Mouse (Mus musculus): ENCODE measurements around the gene Tmem151a. TPM values are rescaled to one million over a fixed set of nuclear protein-coding genes. Genes with fewer than 3 reads are reported as not detected.
A peak's percentile ranks its signal among the peaks of the same experiment; 100 is the strongest.

The Tmem151a gene
- polyA plus RNA-seq, 1 experiment from 2014 or later: 7.9 TPM

DNA sequence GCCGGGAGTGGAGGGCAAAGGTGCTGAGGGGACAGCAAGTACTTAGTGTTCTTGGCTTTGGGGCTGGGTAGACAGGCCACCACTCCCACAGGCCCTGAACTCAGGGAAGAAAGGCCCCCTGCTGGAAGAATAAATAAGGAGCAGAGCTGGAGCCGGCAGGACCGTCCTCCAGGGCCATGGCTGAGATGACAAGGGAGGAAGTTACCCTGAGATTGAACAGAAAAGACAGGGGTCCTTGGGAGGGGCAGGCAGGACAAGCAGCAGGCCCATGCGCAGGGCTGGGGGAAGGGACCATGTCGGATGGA lies 22.9 kb upstream of the Tmem151a start:
- Histone ChIP-seq H3K27ac (replicated peaks) (no peak overlapping the region), H3K9ac (replicated peaks) (no peak overlapping the region), H3K9me3 (no peaks in the 10 kb centered on the region), H3K4me2 (replicated peaks) (no peak overlapping the region), H3K4me3 (no peak overlapping the region), H3K36me3 (peaks cover 64% of the 10 kb centered on the region), H3K27me3 (no peaks in the 10 kb centered on the region), H3K4me1 (peaks cover 16% of the 10 kb centered on the region)
- ATAC-seq (replicated peaks): no peak
- 33% methylated on average over 5 of the region's 5 CpGs for WGBS

DNA sequence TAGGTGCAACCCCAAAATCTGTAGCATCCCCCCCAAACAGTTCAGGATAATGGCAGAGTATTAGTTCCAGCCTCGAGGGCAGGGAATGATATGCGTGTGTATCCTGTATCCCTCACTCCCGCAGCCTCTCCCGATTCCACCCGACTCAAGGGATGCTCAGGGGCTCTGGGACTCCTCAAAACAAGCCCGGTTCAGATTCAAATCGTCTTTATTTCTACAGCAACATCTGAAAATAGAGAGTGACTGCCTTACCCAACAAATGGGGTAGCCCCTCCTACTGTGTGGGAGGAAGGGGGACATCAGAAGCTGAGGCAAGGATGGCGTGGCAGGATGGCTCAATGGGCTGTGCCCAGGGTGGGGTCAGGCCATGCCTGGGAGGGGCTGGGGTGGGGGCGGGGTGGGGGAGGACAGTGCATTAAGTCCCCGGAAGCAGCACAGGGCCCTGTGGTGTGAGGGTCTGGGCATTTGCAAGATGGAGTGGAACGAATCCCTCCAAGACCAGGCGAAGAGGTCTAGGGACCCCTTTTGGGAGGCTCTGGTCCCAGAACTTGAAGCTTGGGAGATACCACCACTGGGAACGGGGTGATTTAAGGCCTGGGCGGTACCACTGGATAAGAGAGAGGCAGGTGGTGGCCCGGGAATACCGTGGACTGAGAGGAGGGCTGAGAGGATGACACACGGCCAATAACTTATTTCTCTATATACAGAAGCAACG lies 22.4 kb upstream of the Tmem151a start:
- Histone ChIP-seq H3K4me3 (no peak overlapping the region), H3K4me2 (replicated peaks) (no peak overlapping the region), H3K36me3 (peaks cover 67% of the 10 kb centered on the region), H3K27me3 (no peaks in the 10 kb centered on the region), H3K9ac (replicated peaks) (no peak overlapping the region), H3K9me3 (no peaks in the 10 kb centered on the region), H3K27ac (replicated peaks) (no peak overlapping the region), H3K4me1 (peaks cover 16% of the 10 kb centered on the region)
- no peak for ATAC-seq (replicated peaks)
- 80% methylated on average over 18 of the region's 18 CpGs for WGBS

DNA sequence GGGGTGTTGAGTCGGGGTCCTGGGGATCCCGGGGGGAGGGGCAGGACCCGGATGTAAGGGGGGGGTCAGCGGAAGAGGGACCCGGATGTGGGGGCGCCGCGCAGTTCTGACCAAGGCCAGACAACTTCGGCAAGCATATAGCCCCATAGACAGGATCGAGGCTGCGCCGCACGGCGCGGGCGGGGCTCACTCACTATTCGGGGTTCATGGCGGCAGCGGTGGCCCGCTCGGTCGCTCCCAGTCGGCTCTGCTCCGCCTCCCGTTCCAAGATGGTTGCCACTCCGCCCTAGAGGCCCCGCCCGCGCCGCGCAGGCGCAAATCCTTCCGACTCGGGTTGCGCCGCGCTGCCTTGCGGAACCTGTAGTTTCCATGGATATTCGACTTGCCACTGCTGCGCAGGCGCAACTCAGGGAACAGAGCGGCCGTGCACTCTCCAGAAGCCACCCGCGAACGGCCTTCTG lies 21.4 kb upstream of the Tmem151a start, which contains the start of gene Rab1b:
Rab1b (minus strand) TSS at position 342 of the 461 bp plus-strand sequence.
- Histone ChIP-seq H3K27ac (replicated peaks) (peak within 1 kb of the TSS; percentile 94), H3K36me3 (peaks cover 67% of the 10 kb centered on the region), H3K4me3 (peak within 1 kb of the TSS; percentile 62), H3K4me2 (replicated peaks) (peak within 1 kb of the TSS; percentile 78), H3K4me1 (peaks cover 16% of the 10 kb centered on the region), H3K9me3 (no peaks in the 10 kb centered on the region), H3K9ac (replicated peaks) (peak within 1 kb of the TSS; percentile 83), H3K27me3 (no peaks in the 10 kb centered on the region)
- ATAC-seq (replicated peaks): peak; percentile 97
- WGBS: under 1% methylated on average over 45 of the region's 46 CpGs

DNA sequence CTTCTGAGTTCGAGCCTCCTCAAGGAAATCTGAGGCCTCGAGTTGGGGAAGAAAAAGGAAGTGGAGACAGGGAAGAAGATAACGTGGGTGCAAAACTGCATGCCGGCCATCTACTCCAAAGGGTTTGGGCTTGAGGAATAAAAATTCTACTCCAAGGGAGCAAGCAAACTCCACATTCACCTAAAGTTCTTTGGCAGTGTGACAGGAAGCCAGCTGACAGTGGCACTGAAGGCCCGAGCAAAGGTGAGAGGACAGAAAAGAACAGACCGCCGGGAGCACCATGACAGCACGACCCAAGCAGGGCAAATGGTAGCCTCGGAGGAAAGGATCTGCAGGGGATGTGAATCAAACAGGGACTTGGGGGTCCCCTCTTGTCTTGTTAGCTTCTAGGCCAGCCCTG lies 20.7 kb upstream of the Tmem151a start:
- Histone ChIP-seq H3K36me3 (peaks cover 65% of the 10 kb centered on the region), H3K4me2 (replicated peaks) (peak overlapping the region; percentile 78), H3K9ac (replicated peaks) (peak overlapping the region; percentile 83), H3K27ac (replicated peaks) (peak overlapping the region; percentile 94), H3K4me1 (peaks cover 16% of the 10 kb centered on the region), H3K9me3 (no peaks in the 10 kb centered on the region), H3K27me3 (no peaks in the 10 kb centered on the region), H3K4me3 (peak overlapping the region; percentile 62)
- 16% methylated on average over 9 of the region's 9 CpGs for WGBS
- ATAC-seq (replicated peaks): no peak

DNA sequence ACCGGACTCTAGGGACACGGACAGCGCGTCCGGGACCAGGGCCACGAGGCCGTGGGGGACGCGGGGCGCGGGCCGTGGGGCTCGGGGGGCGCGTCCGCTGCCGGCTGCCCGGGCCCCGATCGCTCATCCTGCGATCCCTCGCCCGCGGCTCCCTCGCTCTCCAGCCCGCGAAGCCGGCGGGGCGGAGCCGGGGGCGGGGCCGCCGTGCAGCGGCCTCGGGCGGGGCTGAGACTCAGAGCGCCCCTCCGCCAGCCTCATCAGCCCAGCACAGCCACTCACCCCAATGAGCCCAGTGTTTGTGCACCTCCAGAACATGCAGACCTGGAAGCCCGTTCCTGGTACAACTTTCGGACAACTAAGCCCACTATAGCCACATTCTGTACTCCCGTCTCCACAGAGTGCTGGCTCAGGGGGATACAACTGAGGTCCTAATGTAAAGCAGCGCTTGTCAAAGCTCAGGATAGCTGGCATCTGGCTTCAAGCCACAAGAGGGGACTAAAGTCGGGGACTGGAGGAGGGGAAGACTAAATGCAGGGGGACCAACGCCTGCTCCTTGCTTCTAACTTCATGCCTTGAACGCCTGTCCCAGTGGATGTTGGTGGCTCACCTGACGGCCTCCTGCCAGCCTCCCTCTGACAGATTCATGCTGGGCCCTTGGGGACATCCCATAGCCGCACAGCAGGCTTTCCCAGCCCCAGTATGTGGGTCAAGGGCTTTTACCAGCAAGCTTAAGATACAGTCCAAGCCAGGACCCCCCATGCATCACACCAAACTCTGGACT lies 13.2 kb upstream of the Tmem151a start, which contains the start of gene Cnih2:
Cnih2 (minus strand) TSS at position 159 of the 781 bp plus-strand sequence.
- peak within 1 kb of the TSS; percentile 95 for H3K27ac ChIP-seq (replicated peaks)
- H3K9ac ChIP-seq (replicated peaks): peak within 1 kb of the TSS; percentile 99
- no peaks in the 10 kb centered on the region for H3K27me3 ChIP-seq
- peaks cover 54% of the 10 kb centered on the region for H3K4me1 ChIP-seq
- WGBS: 2% methylated on average over 35 of the region's 48 CpGs
- peak within 1 kb of the TSS; percentile 94 for H3K4me3 ChIP-seq
- ATAC-seq (replicated peaks): peak; percentile 73
- peak within 1 kb of the TSS; percentile 85 for H3K4me2 ChIP-seq (replicated peaks)
- H3K9me3 ChIP-seq: no peaks in the 10 kb centered on the region
- peaks cover 39% of the 10 kb centered on the region for H3K36me3 ChIP-seq

DNA sequence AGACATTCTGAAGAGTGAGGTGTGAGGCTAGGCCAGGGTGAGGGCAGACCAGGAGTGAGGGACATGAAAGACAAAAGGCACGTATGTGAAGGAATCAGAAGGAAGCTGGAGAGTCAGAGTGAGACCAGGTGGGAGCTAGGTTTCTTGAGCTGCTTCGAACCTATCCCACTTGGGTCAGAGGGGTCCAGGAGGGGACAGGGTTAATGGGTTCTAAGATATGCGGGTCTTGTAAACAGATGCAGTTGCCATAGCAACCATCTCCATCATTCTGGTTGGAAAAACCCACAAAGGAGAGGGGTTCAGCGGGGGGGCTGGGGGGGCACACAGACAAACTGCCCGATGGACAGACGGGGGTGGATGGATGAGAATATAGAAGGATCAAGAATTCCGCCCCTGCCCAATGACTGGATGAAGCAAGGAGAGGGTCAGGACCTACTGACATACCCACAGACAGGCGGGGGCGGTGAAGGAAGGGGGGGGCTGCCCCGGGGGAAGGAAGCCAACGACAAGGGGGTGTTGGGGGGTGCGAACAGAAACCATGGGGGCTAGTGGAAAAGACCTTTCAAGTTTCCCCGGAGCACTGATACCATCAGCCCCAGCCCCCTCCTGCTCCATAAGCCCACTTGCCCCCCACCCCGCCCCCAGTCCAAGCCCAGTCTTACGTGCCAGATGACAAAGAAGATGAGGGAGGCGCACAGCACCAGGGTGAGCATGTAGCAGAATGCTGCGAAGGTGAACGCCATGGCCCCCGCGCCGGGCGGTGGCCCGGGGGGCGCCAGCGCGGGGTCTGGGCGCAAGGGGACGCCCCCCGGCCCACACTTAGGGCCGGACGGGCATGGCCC lies 12.4 kb upstream of the Tmem151a start:
- Histone ChIP-seq H3K9me3 (no peaks in the 10 kb centered on the region), H3K27me3 (no peaks in the 10 kb centered on the region), H3K4me2 (replicated peaks) (peak overlapping the region; percentile 85), H3K4me1 (peaks cover 62% of the 10 kb centered on the region), H3K27ac (replicated peaks) (peak overlapping the region; percentile 95), H3K4me3 (peak overlapping the region; percentile 94), H3K36me3 (peaks cover 40% of the 10 kb centered on the region), H3K9ac (replicated peaks) (peak overlapping the region; percentile 99)
- ATAC-seq (replicated peaks): peak; percentile 7
- WGBS: 2% methylated on average over 30 of the region's 31 CpGs

DNA sequence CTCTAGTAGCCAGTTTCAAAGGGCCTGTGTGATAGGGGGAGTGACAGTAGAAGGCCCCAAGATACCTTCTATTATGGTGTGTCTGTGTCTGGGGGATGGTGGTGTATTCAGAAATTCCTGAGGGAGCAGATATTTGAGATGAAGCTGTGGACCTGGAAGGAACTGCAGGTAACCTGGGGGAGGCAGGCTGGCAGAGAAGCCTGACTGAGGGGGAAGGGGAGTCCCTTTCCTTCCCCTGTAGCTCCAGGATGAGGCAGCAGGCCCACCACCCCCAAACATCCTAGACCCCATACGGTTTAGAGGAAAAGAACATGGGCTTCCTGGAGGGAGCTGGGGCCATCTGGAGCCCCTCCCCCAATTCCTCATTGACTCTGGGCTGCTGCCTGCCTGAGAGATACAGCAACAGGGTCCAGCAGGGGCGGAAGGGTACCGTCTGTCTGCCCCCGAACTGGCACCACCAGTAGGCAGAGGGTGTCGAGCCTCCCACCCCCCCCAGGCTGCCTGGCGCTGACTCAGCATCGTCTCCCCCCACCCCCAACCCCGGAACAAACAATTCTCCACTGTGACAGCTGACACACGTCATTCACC lies 10.7 kb upstream of the Tmem151a start:
- Histone ChIP-seq H3K9me3 (no peaks in the 10 kb centered on the region), H3K27me3 (no peaks in the 10 kb centered on the region), H3K4me1 (peaks cover 62% of the 10 kb centered on the region), H3K4me2 (replicated peaks) (peak overlapping the region; percentile 85), H3K4me3 (peak overlapping the region; percentile 94), H3K9ac (replicated peaks) (peak overlapping the region; percentile 99), H3K27ac (replicated peaks) (peak overlapping the region; percentile 95), H3K36me3 (peaks cover 41% of the 10 kb centered on the region)
- no peak for ATAC-seq (replicated peaks)
- 8% methylated on average over 9 of the region's 9 CpGs for WGBS

DNA sequence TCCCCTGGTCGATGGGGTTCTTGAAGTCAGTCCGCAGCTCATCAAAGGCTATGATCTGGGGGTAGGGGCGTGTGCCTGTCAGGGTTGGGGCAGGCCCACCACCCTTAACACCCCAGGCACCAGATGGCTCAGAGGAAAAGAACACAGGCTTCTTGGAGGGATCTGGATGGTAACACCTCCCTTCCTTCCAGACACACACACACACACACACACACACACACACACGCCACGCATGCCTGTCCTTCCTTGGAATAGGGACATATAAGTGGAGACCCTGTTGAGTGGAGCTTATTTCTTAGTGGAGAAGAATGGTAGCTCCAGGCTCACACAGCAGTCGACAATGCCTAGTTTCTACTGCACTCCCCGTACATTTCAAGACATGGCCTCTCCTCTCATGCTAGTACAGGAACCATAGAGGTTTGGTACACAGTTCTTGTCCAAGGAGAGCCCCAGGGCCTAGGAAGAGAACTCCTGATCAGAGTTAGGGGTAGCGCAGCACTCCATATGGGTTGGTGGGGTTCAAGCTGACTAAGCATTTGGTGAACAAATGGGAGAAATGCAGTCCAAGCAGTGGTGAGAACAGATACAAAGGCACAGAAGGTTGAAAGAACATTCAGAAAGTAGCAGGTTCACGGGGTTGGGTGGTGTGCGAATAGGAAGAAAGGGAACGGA lies 9.6 kb upstream of the Tmem151a start:
- peak overlapping the region; percentile 85 for H3K4me2 ChIP-seq (replicated peaks)
- peak overlapping the region; percentile 99; the same call in 1 of the 2 replicates for H3K9ac ChIP-seq (replicated peaks)
- WGBS: 27% methylated on average over 11 of the region's 11 CpGs
- peaks cover 62% of the 10 kb centered on the region for H3K4me1 ChIP-seq
- peak overlapping the region; percentile 95 for H3K27ac ChIP-seq (replicated peaks)
- H3K4me3 ChIP-seq: peak overlapping the region; percentile 94
- no peaks in the 10 kb centered on the region for H3K27me3 ChIP-seq
- H3K9me3 ChIP-seq: no peaks in the 10 kb centered on the region
- peaks cover 37% of the 10 kb centered on the region for H3K36me3 ChIP-seq
- ATAC-seq (replicated peaks): peak; percentile 36; the same call in 1 of the 2 replicates

DNA sequence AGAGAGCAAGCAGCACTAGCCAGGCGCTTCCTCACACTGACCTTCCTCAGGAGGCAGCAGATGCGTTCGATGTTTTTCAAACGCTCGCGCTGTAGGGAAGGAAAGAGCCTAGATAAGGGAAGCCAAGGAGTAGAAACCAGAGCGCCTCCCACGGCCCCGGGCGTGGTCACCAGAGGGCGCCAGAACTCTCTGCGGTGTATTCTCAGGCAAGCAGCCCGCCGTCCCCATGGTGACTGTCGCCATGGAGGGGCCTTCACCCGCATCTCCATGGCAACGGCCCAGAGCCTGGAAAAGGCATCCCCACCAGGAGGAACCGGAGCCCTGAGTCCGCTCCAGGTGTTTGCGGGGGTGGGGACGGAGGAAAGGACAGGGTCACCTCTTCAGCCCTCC lies 8.9 kb upstream of the Tmem151a start:
- 0% methylated on average over 21 of the region's 21 CpGs for WGBS
- Histone ChIP-seq H3K9me3 (no peaks in the 10 kb centered on the region), H3K27me3 (no peaks in the 10 kb centered on the region), H3K4me2 (replicated peaks) (peak overlapping the region; percentile 85), H3K4me3 (peak overlapping the region; percentile 94), H3K36me3 (peaks cover 35% of the 10 kb centered on the region), H3K9ac (replicated peaks) (peak overlapping the region; percentile 99), H3K4me1 (peaks cover 62% of the 10 kb centered on the region), H3K27ac (replicated peaks) (peak overlapping the region; percentile 95)
- ATAC-seq (replicated peaks): peak; percentile 74

DNA sequence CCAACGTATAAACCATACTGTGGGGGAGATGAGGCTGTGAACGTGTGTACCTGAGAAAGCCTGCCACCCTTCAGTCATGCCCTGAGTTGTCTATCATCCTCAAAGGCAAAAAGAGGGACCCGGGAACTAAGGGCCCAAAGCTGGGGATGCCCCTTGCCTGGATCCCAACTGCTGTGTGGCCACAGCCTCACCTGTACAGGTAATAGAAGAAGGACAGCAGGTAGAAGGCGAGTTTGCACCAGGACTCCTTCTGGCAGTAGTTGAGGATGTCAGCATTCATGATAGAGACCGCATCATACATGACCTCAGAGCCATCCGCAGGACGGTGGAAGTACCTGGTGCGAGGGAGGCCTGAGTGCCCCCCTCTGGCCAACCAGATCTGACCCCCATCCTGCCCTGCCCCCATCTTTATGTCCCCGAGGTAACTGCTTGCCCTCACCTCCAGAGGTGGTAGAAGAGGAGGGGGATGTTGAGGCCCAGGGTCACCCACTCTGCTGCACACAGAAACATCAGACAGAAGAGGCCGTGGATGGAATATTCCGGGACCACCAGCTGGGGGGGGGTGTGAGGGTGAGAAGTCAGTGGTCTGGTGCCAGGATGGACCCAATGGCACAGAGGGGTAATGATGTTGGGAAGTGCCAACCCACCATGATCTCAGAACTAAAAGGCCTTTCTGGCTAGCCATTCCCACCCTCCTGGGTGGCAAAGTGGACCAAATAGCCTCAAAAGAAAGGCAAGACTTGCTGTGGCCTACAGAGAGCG lies 8.3 kb upstream of the Tmem151a start:
- Histone ChIP-seq H3K27me3 (no peaks in the 10 kb centered on the region), H3K9me3 (no peaks in the 10 kb centered on the region), H3K4me3 (peak overlapping the region; percentile 94), H3K4me1 (peaks cover 62% of the 10 kb centered on the region), H3K36me3 (peaks cover 35% of the 10 kb centered on the region), H3K9ac (replicated peaks) (peak overlapping the region; percentile 99), H3K4me2 (replicated peaks) (peak overlapping the region; percentile 85), H3K27ac (replicated peaks) (peak overlapping the region; percentile 95)
- 72% methylated on average over 12 of the region's 12 CpGs for WGBS
- ATAC-seq (replicated peaks): no peak

Measured in forebrain, embryonic 15.5 days (tissue).